Mouse (Mus musculus): Measurements from ENCODE around the gene Fgd6. TPM values are rescaled to one million over a fixed set of nuclear protein-coding genes. Genes with fewer than 3 reads are reported as not detected.

Gene Fgd6
- total and polyA plus RNA-seq, 3 experiments: 1.2 to 2.8 TPM; not detected in 1

- Histone ChIP-seq H3K4me1 (ENCODE audit: control insufficient read depth in 1 of 2, insufficient read depth in 2 of 2, low read length in 2 of 2) (peaks cover 6 to 11% of the 10 kb centered on the region in 2 experiments), H3K9me3 (replicated peaks; ENCODE audit: insufficient read depth, low read length) (no peaks in the 10 kb centered on the region), H3K36me3 (ENCODE audit: control insufficient read depth in 1 of 2, insufficient read depth in 2 of 2, low read length in 2 of 2) (peaks cover 0 to 10% of the 10 kb centered on the region in 2 experiments; a peak in 2 of 4 replicates), H3K27me3 (ENCODE audit: control insufficient read depth in 1 of 2, insufficient read depth in 2 of 2, low read length in 2 of 2) (no peaks in the 10 kb centered on the region), H3K27ac (ENCODE audit: control insufficient read depth, low read depth, low read length) (no peak overlapping the region), H3K79me2 (ENCODE audit: control insufficient read depth, insufficient read depth, low read length, poor library complexity) (no peaks in the 10 kb centered on the region), H3K4me3 (ENCODE audit: control insufficient read depth in 1 of 2, insufficient read depth in 1 of 2, low read depth in 2 of 2, low read length in 2 of 2) (no peak overlapping the region), H3K9ac (ENCODE audit: control insufficient read depth, low read depth, low read length, poor library complexity, severe bottlenecking) (no peak overlapping the region; the same call in 1 of the 2 replicates)
- no peak for TF ChIP-seq TBP (IDR thresholded peaks at IDR 0.05; ENCODE audit: low read depth, low read length)
- no peak for TF ChIP-seq MAZ (IDR thresholded peaks at IDR 0.05; ENCODE audit: low read depth, low read length)
- TF ChIP-seq ZMIZ1 (IDR thresholded peaks at IDR 0.05; ENCODE audit: low read depth, low read length): no peak
- no peak for TF ChIP-seq MXI1 (IDR thresholded peaks at IDR 0.05; ENCODE audit: low read depth, low read length)
- TF ChIP-seq MEF2A (IDR thresholded peaks at IDR 0.05; ENCODE audit: extremely low read depth, insufficient replicate concordance, low read depth, low read length, poor library complexity, severe bottlenecking): no peak
- TF ChIP-seq MYC (IDR thresholded peaks at IDR 0.05; ENCODE audit: low read depth, low read length): no peak
- TF ChIP-seq EP300 (IDR thresholded peaks at IDR 0.05; ENCODE audit: low read depth in 1 of 2, low read length in 2 of 2): peak in 1 of 2 experiments; percentile 18; a peak in 1 of 4 replicates
- TF ChIP-seq ELF1 (IDR thresholded peaks at IDR 0.05; ENCODE audit: low read depth, low read length): peak; percentile 72; the same call in 1 of the 2 replicates
- no peak for TF ChIP-seq TCF12 (IDR thresholded peaks at IDR 0.05; ENCODE audit: low read depth, low read length)
- TF ChIP-seq HCFC1 (IDR thresholded peaks at IDR 0.05; ENCODE audit: low read depth, low read length): no peak
- peak; percentile 32; the same call in 1 of the 2 replicates for TF ChIP-seq SIN3A (IDR thresholded peaks at IDR 0.05; ENCODE audit: low read length)
- TF ChIP-seq NELFE (IDR thresholded peaks at IDR 0.05; ENCODE audit: low read depth, low read length): no peak
- DNase-seq (ENCODE audit: low read depth, low spot score): peak; percentile 66
Observed at GRCm38 (mm10) chr10:94082040-94082734, 46.4 kb downstream of the Fgd6 start.

GRCm38 (mm10) chr10:94086315-94086714 is 50.5 kb downstream of the Fgd6 start:
- Histone ChIP-seq H3K9ac (ENCODE audit: control insufficient read depth, low read depth, low read length, poor library complexity, severe bottlenecking) (no peak overlapping the region), H3K27ac (ENCODE audit: control insufficient read depth, low read depth, low read length) (no peak overlapping the region), H3K4me3 (ENCODE audit: control insufficient read depth in 1 of 2, insufficient read depth in 1 of 2, low read depth in 2 of 2, low read length in 2 of 2) (no peak overlapping the region), H3K4me1 (ENCODE audit: control insufficient read depth in 1 of 2, insufficient read depth in 2 of 2, low read length in 2 of 2) (peaks cover 6 to 11% of the 10 kb centered on the region in 2 experiments), H3K27me3 (ENCODE audit: control insufficient read depth in 1 of 2, insufficient read depth in 2 of 2, low read length in 2 of 2) (no peaks in the 10 kb centered on the region), H3K9me3 (replicated peaks; ENCODE audit: insufficient read depth, low read length) (no peaks in the 10 kb centered on the region), H3K36me3 (ENCODE audit: control insufficient read depth in 1 of 2, insufficient read depth in 2 of 2, low read length in 2 of 2) (peaks cover 0 to 10% of the 10 kb centered on the region in 2 experiments; a peak in 2 of 4 replicates), H3K79me2 (ENCODE audit: control insufficient read depth, insufficient read depth, low read length, poor library complexity) (no peaks in the 10 kb centered on the region)
- TF ChIP-seq GABPA (IDR thresholded peaks at IDR 0.05; ENCODE audit: low read depth, low read length): no peak
- TF ChIP-seq ZKSCAN1 (IDR thresholded peaks at IDR 0.05; ENCODE audit: low read depth, low read length): no peak
- TF ChIP-seq MXI1 (IDR thresholded peaks at IDR 0.05; ENCODE audit: low read depth, low read length): no peak
- TF ChIP-seq USF1 (IDR thresholded peaks at IDR 0.05; ENCODE audit: low read depth, low read length): no peak
- TF ChIP-seq POLR2A (IDR thresholded peaks at IDR 0.05; ENCODE audit: control insufficient read depth in 1 of 2, insufficient read depth in 1 of 2, low read depth in 1 of 2, low read length in 2 of 2, poor library complexity in 1 of 2): no peak
- TF ChIP-seq MYB (IDR thresholded peaks at IDR 0.05; ENCODE audit: low read depth, low read length): no peak
- TF ChIP-seq MAFK (IDR thresholded peaks at IDR 0.05; ENCODE audit: borderline replicate concordance, low read depth, low read length): no peak
- TF ChIP-seq MAZ (IDR thresholded peaks at IDR 0.05; ENCODE audit: low read depth, low read length): no peak
- no peak for TF ChIP-seq TBP (IDR thresholded peaks at IDR 0.05; ENCODE audit: low read depth, low read length)
- DNase-seq (ENCODE audit: low read depth, low spot score): no peak

Data from MEL (cell line).